Mouse (Mus musculus): ENCODE results near the gene Shbg. TPM values are rescaled to one million over a fixed set of nuclear protein-coding genes. Genes with fewer than 3 reads are reported as not detected.

The Shbg gene
- total RNA-seq (2021): not detected
- long read RNA-seq, experiment 1, partial matches to known transcripts: 1 of 1 reads
- long read RNA-seq, experiment 1, other reads (novel, unspliced or antisense): 0 of 1 reads
- long read RNA-seq, experiment 2, partial matches to known transcripts: 0 of 1 reads
- long read RNA-seq, experiment 2, other reads (novel, unspliced or antisense): 1 of 1 reads

DNA sequence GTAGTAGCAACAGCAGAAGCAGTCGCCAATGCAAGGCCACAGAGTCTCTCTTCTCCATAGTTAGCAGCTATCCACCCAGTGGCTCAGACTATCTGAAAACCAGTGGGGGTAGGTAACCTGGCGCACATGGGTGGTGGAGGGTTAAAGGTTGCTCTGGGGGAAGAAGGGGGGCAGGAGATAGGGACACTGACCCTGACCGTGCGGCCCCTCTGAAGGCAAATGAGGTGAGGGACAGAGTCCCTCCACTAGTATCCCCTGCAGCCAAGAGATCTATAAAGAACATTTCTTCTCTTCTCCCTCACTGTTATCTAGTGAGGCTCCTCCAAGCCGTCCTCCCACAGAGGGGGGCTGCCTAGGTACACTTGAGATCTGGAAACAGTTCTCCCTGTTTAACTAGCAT lies at the start of gene Shbg:
TSS of gene Shbg (minus strand) at position 101 of the 400 bp plus-strand sequence.
- DNase-seq (ENCODE audit: low spot score in 2 of 2): no peak

DNA sequence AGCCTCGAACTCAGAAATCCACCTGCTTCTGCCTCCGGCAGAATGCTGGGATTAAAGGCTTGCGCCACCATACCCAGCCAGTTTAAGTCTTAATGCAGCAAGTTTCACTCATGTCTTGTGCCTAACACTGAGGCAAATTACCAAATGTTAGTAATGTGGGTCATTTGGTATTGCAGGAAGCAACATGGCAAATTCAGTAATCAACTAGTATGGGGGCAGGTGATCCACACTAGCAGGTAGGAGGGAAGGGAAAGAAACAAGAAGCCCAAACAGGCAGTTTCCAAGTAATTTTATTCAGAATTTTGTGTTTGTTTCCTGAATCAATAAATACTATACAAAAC lies 48.9 kb upstream of the Shbg start:
- DNase-seq (ENCODE audit: low spot score in 2 of 2): no peak

DNA sequence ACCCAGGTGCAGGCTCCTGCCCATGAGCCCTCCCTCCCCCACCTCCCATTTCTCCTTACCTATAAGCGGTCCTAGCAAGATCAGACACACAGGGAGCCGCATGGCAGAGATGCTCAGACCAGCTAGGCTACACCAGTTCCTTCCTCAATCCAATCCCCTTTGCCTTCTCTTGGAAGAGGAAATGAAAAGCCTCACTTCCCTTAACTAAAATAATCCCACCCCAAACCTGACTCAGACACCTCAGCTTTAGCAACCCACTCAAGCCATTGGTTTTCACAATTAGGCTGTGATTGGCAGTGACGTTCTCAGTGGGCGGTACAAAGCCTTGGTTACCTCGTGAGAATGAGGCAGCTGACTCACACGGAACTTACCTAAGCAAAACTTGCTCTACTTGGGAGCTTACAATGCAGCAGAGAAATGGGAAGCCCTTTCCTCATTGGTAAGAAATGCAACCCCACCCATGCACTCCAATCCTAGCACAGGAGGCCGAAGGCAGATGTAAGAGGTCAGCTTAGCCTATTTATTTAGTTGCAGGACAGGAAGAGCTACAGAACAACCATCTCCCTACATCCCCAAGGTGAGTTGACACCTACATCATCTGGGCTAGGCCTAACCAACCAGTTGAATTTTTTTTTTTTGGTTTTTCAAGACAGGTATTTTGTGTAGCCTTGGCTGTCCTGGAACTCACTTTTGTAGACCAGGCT lies 48.4 kb upstream of the Shbg start, which contains the start of gene Cd68:
TSS of gene Cd68 (minus strand) at position 193 of the 704 bp plus-strand sequence.
- peak in 1 of 2 experiments; percentile 82 for DNase-seq (ENCODE audit: low spot score in 2 of 2)

DNA sequence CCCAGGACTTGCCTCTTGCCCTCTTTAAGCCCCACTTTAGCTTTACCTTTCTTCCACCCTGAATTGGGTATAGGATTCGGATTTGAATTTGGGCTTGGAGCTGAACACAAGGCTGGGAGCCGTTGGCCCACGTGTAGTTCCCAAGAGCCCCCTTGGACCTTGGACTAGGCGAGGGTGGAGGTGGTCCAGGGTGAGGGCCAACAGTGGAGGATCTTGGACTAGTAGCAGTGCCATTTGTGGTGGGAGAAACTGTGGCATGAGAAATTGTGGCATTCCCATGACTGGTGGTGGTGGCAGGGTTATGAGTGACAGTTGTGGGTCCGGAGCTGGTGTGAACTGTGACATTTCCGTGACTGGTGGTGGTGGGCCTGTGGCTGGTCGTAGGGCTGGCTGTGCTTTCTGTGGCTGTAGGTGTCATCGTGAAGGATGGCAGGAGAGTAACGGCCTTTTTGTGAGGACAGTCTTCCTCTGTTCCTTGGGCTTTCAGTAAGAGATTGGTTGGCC lies 47.8 kb upstream of the Shbg start:
- no peak for DNase-seq (ENCODE audit: low spot score in 2 of 2)

DNA sequence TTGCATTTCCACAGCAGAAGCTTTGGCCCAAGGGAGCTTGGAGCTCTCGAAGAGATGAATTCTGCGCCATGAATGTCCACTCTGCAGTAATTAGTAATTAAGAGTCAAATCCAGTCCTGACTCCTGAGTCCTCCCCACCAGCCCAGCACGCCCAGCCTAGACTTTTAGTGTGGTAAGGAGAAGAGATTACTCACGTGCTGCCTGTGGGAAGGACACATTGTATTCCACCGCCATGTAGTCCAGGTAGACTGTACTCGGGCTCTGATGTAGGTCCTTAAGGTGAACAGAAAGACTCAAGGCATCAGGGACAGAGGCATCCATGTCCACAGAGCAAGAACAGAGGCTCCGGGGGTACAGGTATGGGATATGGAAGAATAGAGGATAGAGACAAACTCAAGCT lies 47.1 kb upstream of the Shbg start:
- no peak for DNase-seq (ENCODE audit: low spot score in 2 of 2)

DNA sequence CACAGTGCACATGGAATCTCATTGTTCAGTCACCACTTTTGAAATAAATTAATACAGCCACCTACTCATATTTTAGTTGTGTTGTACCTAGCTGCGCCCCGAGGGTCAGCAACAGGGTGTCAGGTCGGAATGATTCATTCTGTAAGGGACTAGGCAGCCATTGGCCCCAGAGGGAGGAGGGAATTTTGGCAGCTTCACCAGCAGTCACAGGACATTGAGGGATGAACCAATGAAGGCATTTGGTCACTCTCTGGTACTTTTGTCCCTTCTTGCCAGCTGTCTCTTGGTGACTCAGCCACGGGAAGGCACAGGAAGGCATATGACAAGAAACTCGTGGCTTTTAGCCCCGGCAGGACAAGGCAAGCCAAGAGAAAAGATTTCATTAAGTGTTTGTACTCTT lies 46.1 kb upstream of the Shbg start:
- DNase-seq (ENCODE audit: low spot score in 2 of 2): no peak

DNA sequence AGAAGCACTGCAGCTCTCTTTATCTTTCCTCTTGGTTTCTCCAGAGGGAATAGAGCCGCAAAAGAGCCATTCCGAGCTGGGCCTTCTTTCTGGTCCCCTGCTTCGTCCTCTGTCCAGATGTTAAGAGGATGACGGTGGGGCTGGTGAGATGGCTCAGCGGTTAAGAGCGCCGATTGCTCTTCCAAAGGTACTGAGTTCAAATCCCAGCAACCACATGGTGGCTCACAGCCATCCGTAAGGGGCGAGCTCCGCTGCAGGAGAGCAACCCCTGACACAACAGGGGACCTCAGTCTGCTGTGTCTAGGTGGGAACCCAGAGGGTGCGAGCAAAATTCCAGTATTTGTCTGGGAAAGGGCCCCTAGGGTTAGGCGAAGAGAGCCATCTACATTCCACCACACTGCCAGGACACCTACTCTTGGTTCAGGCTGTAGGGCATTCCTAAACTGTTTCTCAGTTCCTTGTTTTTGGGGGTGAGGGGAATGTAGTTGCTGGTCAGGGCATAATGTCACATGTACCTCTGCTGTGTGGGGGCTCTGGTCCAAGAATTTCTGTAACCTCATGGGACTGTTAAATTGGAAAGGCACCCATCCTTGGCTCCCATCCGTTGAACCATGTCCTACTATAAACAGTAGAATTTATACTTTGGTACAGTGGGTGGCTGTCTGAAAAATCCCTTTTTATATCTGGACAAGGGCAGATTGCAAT lies 45.4 kb upstream of the Shbg start:
- no peak for DNase-seq (ENCODE audit: low spot score in 2 of 2)

DNA sequence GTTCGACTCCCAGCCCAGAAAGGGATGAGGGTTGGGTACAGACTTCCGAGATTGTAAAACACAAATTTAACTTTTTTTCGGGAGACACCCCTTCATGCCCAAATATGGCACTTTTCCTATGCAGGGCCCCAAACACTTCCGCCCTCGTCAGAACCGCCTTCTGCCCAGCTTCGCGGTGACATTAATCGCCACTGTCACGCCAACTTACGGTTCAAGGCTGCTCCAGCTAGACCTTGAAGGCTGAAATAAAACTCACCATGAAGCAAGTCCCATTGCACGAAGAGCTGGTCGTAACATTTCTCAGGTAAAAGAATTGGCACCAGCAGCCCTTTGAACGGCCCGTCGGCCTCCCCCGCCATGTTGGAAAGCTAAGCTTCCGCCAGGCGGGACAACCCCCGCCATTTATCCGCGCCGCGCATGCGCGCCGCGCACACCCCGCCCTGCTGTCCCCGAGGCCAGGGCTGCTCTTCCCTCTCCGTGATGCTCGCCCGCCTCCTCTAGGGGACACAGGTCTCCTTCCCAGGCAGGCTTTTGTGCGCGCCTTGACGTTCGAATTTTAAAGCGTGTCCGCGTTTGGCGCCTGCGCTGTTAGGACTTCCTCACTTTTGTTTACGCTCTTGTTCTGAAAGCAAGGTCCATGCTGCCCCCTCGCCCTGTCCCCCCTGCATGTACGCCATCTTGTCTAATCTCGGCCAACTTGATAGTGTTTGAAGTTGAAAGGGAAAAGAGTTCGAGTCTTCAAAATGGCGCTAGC lies 44.7 kb upstream of the Shbg start, which contains the start of gene Mpdu1:
TSS of gene Mpdu1 (minus strand) at position 430 of the 754 bp plus-strand sequence.
- DNase-seq (ENCODE audit: low spot score in 2 of 2): peak; percentile 95 to 96

DNA sequence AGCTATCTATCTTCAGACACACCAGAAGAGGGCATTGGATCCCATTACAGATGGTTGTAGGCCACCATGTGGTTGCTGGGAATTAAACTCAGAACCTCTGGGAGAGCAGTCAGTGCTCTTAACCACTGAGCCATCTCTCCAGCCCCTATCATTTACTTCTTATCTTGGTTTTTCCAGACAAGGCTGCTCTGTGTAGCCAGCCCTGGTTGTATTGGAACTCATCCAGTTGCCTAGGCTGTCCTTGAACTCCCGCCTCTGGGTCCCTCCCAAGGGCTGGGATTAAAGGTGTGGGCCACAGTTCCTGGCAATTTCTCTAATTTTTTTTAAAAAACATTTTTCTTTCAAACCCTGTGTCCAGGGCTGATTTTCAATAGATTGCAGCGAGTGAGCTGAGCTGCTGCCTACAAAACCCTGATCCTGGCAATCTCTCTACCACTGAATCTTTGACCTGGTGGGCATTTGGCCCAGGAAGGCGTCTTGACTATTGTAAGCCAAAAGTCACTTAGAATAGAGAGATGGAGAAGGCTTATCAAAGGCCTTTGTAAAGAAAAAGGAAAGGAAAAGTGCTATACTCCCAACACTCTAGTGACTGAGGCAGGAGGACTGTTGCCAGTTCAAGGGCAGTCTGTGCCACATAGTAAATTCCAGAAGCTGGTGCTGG lies 43.6 kb upstream of the Shbg start:
- no peak for DNase-seq (ENCODE audit: low spot score in 2 of 2)

DNA sequence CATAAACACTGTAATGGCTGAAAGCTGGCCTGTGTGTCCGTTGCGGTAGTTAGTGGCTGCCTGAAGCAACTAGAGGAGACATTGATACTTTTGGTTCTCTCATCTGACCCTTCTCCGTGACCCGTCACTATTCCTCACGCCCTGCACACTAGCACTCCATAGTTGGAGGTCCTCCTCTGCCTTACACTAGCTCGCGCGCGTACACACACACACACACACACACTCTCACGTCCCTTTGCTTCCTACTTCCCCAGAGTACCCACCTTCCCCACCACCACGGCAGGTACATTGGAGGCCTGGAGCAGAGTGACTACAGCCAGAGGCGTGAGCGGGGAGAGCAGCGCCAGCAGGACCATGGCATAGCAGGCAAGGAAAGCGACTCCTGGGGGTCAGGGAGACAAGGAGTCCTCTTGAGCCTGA lies 39.8 kb upstream of the Shbg start:
- no peak for DNase-seq (ENCODE audit: low spot score in 2 of 2)

DNA sequence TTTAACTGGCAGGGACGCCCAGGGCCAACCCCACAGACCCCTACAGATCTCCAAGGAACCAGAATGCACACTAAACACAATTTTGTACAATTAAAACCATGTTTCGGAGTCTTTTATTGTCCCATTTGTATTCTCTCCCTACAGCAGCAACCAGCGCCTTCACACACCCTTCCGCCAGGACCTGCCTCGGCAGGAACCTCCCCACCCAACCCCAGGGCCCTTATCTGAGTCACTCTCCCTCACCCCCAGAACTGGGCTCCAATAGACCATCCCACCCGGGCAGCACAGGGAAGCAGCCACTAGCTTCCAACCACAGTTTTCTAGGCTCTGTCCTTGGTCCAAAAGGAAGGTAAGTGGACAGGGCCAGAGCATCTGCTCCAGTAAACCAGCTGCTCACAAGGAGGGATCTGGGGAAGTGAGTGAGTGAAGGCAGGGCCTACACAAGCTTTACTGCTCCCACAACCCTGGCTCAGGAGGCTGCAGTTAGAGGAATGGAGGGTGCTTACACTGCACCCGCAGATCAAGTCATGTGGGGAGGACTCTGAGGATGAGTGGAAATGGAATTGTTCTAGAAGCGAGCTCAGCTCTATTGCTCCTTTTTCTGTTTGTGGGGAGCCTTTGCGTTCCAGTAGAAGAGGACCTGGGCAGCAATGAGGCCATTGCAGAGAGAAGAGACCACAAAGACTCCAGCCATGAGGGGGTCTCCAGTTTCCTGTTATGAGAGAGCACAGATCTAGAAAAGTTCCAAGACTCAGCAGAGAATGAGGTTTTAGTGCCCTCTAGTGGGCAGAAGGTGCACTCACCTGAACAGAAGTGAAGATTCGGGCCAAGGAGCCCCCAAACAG lies 39.1 kb upstream of the Shbg start:
- DNase-seq (ENCODE audit: low spot score in 2 of 2): no peak

DNA sequence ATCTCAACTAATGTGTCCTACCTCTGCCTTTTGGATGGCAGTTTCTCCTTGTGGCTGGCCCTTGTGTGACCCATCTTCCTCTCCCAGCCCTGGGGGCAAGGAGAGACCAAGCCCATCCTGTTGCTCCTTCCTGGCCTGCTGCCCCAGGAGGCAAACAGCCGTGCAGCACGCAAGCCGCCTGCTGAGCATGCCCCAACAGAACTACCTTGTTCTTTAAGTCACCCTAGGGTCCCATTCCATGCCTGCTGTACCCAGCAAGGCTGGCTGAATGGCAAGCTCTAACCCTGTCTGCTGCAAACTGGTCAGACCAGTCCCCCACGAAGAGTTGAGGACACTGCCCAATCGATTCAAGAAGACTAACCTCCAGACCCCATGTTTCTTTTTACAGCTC lies 38.4 kb upstream of the Shbg start:
- no peak for DNase-seq (ENCODE audit: low spot score in 2 of 2)

DNA sequence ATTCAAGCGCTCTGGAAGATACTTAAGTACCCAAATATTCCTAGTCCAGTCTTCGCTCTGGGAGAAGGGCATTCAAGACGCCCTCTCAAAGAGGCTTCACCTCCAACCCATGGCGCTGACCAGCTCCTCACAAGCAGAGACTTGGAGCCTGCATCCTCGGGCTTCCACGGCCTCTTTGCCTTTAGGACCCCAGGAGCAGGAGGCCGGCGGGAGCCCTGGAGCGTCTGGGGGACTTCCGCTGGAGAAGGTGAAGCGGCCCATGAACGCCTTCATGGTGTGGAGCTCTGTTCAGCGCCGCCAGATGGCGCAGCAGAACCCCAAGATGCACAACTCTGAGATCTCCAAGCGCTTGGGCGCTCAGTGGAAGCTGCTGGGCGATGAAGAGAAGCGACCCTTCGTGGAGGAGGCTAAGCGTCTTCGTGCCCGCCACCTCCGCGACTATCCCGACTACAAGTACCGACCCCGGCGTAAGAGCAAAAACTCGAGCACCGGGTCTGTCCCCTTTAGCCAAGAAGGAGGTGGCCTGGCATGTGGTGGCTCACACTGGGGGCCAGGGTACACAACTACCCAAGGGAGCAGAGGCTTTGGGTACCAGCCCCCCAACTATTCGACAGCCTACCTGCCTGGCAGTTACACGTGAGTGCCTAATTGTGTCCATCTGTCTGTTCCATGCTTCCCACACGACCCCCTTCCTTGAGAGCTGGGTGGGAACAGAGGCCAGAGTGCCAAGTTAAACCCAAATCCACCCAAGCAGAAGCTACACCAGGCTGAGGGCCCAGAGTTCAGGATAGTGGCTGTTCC lies 37.8 kb upstream of the Shbg start, which contains the start of gene Sox15:
TSS of gene Sox15 (plus strand) at position 51 of the 801 bp plus-strand sequence.
- DNase-seq (ENCODE audit: low spot score in 2 of 2): peak; percentile 66 to 79

DNA sequence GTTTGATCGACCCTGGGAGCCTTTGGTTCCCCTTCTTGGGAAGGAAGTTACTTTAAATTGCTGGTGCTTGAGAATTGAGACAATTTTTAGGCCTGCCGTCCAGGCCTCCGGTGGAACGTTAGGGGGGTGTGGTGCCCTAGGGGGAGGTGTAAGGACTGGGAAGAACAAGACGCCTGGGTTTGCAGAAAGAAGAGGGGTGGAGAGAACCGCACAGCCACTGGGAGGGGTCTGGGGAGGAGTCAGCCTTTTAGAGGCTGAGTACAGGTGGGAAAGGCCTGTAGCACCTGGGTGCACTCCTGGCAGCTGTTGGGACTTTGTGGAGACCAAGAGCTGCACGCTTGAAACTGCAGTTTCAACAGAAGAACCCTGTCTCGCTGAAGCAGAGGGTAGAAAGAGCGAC lies 37.1 kb upstream of the Shbg start:
- no peak for DNase-seq (ENCODE audit: low spot score in 2 of 2)

DNA sequence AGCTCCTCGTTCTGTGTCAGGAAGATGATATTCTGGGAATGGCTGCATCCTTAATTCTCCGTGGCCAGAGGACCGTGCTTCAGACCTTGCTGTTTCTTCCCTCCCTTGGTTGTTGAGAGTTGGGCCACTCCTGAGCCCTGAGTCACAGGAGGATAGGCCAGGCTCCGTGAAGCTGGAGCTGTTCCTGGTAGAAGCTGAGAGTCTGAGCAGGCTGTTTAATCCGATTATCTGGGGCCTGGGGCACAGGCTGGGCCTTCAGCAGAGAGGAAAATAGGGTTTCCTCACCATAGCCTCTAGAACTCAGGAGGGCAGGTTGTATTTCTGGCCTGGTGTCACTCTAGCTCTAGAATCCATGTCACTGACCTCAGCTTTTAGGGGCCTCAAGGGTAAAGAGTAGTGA lies 35.7 kb upstream of the Shbg start:
- DNase-seq (ENCODE audit: low spot score in 2 of 2): no peak

DNA sequence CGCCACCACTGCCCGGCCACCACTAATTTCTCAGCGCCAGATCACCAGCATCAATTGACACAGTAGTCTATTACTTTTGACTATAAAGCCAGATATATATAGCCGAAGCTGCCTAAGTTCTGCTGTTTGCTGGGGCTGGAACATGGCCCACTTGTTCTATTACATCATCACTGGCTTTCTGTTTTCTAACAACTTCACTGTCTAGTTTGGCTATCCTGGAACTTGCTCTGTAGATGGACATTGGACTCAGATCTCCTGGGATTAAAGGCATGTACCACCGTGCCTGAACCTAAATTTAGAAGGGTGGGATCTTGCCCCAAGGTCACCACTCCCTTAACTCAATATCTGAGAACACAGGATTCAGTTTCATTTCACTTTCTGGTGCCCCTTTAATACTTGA lies 28.2 kb upstream of the Shbg start:
- DNase-seq (ENCODE audit: low spot score in 2 of 2): no peak

DNA sequence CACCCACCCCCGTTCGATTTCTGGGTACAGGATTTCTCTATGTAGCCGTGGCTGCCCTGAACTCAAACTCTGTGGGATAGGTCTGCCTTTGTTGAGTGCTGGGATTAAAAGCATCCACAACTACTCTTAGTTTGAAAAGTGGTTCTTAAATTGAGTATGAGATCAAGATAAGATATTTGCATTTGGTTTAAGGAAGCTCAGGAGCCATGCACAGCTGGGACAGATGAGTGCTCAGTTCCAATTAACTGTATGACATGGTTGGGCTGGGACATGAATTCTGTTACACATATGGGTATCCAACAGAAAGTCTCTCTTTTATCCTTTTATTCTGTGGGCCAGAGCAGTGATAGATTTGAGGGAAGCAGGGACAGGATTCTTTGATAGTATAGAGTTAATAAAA lies 17.8 kb upstream of the Shbg start:
- no peak for DNase-seq (ENCODE audit: low spot score in 2 of 2)

DNA sequence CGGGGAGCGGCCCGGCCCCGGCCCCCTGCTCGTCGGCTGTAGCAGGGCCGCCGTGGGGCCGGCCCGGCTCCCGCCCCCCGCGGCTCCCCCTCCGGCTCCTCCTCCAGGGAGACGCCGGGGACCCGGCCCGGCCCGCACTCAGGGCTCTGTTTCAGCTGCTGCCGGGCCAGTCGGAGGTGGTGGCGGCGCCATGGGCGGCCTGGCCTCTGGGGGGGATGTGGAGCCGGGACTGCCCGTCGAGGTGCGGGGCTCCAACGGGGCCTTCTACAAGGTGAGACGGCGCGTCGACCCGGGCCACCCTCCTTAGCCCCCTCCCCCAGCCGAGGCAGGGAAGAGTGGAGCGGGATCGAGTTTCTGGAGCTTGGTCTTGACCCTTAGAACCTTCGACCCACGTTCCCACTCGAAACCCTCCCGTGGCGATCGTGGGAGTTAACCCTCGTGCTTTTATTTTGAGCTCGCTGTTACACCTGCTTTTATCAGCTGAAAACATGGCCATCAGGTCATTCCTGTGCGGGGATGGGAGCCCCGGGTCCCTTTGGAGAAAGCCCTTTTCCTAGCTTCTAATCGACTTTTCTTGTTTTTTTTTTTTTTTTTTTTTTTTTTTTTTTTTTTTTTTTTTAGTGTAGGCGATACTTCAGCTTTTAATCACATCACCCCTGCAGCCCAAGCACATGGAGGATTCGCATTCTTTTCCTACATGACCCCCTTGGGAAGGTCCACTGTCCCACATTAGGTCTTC lies 15.6 kb upstream of the Shbg start:
- DNase-seq (ENCODE audit: low spot score in 2 of 2): peak in 1 of 2 experiments; percentile 47
